In the genomic region with DNA sequence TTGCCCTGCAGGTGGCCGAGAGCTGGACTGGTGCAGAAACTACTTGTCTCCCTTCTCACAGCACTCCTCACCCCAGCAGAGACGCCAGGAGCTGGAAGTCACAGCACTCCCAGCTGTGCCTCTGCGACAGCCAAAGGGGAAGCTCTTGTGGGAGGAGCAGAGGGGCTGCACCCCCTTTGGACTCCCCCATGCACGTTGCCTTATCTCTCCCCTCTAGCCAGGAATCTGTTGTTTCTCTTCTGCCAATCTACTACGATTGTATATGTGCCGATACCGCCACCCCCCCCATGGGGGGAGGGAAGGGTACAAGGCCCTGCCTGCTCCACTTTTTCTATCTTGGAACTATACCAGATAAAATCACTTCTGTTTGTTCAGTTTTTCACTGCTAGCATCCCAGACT, we compare ENCODE assay signal across 1 mouse cellular context.
TF ChIP-seq lines count a peak whose summit lies in the region.

No protein-coding gene starts in this region.

TF ChIP-seq in MEL, 35 proteins besides CTCF, POLR2A, EP300 and RAD21:
- TF ChIP-seq KAT2A (conservative IDR thresholded peaks at IDR 0.05; ENCODE audit: low read depth, low read length) (no peak), ETS1 (IDR thresholded peaks at IDR 0.05; ENCODE audit: low read depth, low read length) (peak; percentile 61), BHLHE40 (IDR thresholded peaks at IDR 0.05; ENCODE audit: borderline replicate concordance, low read depth, low read length) (no peak), POLR2AphosphoS5 (IDR thresholded peaks at IDR 0.05; ENCODE audit: borderline replicate concordance, low read depth, low read length) (no peak; the same call in 1 of the 2 replicates), TBP (IDR thresholded peaks at IDR 0.05; ENCODE audit: low read depth, low read length) (0 out of 2 replicates have a peak, but pooled peaks have one; percentile 14), CHD2 (IDR thresholded peaks at IDR 0.05; ENCODE audit: low read length) (no peak), HCFC1 (IDR thresholded peaks at IDR 0.05; ENCODE audit: low read depth, low read length) (no peak), GATA1 (IDR thresholded peaks at IDR 0.05; ENCODE audit: low read depth, low read length) (peak; percentile 74), SMC3 (IDR thresholded peaks at IDR 0.05; ENCODE audit: low read depth, low read length) (no peak), TCF12 (IDR thresholded peaks at IDR 0.05; ENCODE audit: low read depth, low read length) (peak; percentile 69), ELF1 (IDR thresholded peaks at IDR 0.05; ENCODE audit: low read depth, low read length) (no peak), MXI1 (IDR thresholded peaks at IDR 0.05; ENCODE audit: low read depth, low read length) (no peak), MEF2A (IDR thresholded peaks at IDR 0.05; ENCODE audit: extremely low read depth, insufficient replicate concordance, low read depth, low read length, poor library complexity, severe bottlenecking) (no peak), MAX (IDR thresholded peaks at IDR 0.05; ENCODE audit: low read length) (no peak), MYB (IDR thresholded peaks at IDR 0.05; ENCODE audit: low read depth, low read length) (no peak), ZNF384 (IDR thresholded peaks at IDR 0.05; ENCODE audit: low read depth, low read length) (no peak), SIN3A (IDR thresholded peaks at IDR 0.05; ENCODE audit: low read length) (peak; percentile 57), USF1 (IDR thresholded peaks at IDR 0.05; ENCODE audit: low read depth, low read length) (no peak), ZMIZ1 (IDR thresholded peaks at IDR 0.05; ENCODE audit: low read depth, low read length) (no peak; the same call in 1 of the 2 replicates), POLR2AphosphoS2 (IDR thresholded peaks at IDR 0.05; ENCODE audit: low read length) (peak; percentile 14; the same call in 1 of the 2 replicates), MYC (IDR thresholded peaks at IDR 0.05; ENCODE audit: low read depth, low read length) (0 out of 2 replicates have a peak, but pooled peaks have one; percentile 33), JUND (IDR thresholded peaks at IDR 0.05; ENCODE audit: low read depth, low read length) (no peak), UBTF (IDR thresholded peaks at IDR 0.05; ENCODE audit: borderline replicate concordance, insufficient read depth, low read depth, low read length) (no peak), CHD1 (IDR thresholded peaks at IDR 0.05; ENCODE audit: low read depth, low read length) (no peak), RCOR1 (IDR thresholded peaks at IDR 0.05; ENCODE audit: low read depth, low read length) (peak; percentile 86), NRF1 (IDR thresholded peaks at IDR 0.05; ENCODE audit: insufficient read depth, low read depth, low read length, poor library complexity, severe bottlenecking) (no peak), E2F4 (IDR thresholded peaks at IDR 0.05; ENCODE audit: borderline replicate concordance, low read depth, low read length) (no peak), USF2 (IDR thresholded peaks at IDR 0.05; ENCODE audit: borderline replicate concordance in 1 of 2, insufficient read depth in 1 of 2, low read depth in 1 of 2, low read length in 2 of 2) (no peak), NELFE (IDR thresholded peaks at IDR 0.05; ENCODE audit: low read depth, low read length) (no peak; the same call in 1 of the 2 replicates), MAFK (IDR thresholded peaks at IDR 0.05; ENCODE audit: borderline replicate concordance, low read depth, low read length) (no peak), GABPA (IDR thresholded peaks at IDR 0.05; ENCODE audit: low read depth, low read length) (no peak), MAZ (IDR thresholded peaks at IDR 0.05; ENCODE audit: low read depth, low read length) (no peak), ZC3H11A (IDR thresholded peaks at IDR 0.05; ENCODE audit: low read depth, low read length) (no peak), ZKSCAN1 (IDR thresholded peaks at IDR 0.05; ENCODE audit: low read depth, low read length) (no peak), TAL1 (IDR thresholded peaks at IDR 0.05; ENCODE audit: low read length) (no peak)
